Mouse (Mus musculus) c-Kit-positive CD71-positive TER-119-positive erythroid progenitor cells, embryonic 14.5 days (primary cell): ENCODE results near the gene Ppil2.
A peak's percentile ranks its signal among the peaks of the same experiment; 100 is the strongest.

ENCODE experiments used
- DNase-seq: peaks from one replicate; pipeline ENCODE4 v3.0.0-alpha.2; 2013; ENCODE audit warnings: low spot score

Ppil2 gene

GRCm38 (mm10) chr16:17096938-17097337 is 14.1 kb downstream of the Ppil2 start:
- no peak for DNase-seq

GRCm38 (mm10) chr16:17088346-17088745 is 22.7 kb downstream of the Ppil2 start:
- no peak for DNase-seq

GRCm38 (mm10) chr16:17086669-17087193 is 24.3 kb downstream of the Ppil2 start:
- no peak for DNase-seq

- no peak for DNase-seq
Measured at GRCm38 (mm10) chr16:17086241-17086640, 24.8 kb downstream of the Ppil2 start.

GRCm38 (mm10) chr16:17085636-17086035 is 25.4 kb downstream of the Ppil2 start:
- DNase-seq, result no peak

- no peak for DNase-seq
Measured at GRCm38 (mm10) chr16:17082121-17082792, 28.8 kb downstream of the Ppil2 start.

- no peak for DNase-seq
Measured at GRCm38 (mm10) chr16:17078101-17078500, 33.0 kb downstream of the Ppil2 start.

- no peak for DNase-seq
Measured at GRCm38 (mm10) chr16:17076869-17077268, 34.2 kb downstream of the Ppil2 start.

GRCm38 (mm10) chr16:17076301-17076700 is 34.8 kb downstream of the Ppil2 start:
- no peak for DNase-seq

- no peak for DNase-seq
Measured at GRCm38 (mm10) chr16:17073000-17073399, 38.1 kb downstream of the Ppil2 start.

- no peak for DNase-seq
Measured at GRCm38 (mm10) chr16:17070716-17071115, 40.3 kb downstream of the Ppil2 start.

GRCm38 (mm10) chr16:17069511-17070443 is 41.3 kb downstream of the Ppil2 start, which contains the start of gene Ypel1:
Gene Ypel1 (plus strand): TSS chr16:17069696.
- peak; percentile 31 for DNase-seq

- DNase-seq, result no peak
Measured at GRCm38 (mm10) chr16:17067552-17067951, 43.5 kb downstream of the Ppil2 start.

GRCm38 (mm10) chr16:17062338-17062737 is 48.7 kb downstream of the Ppil2 start:
- DNase-seq, result no peak

- DNase-seq, result no peak
Measured at GRCm38 (mm10) chr16:17055584-17055983, 55.5 kb downstream of the Ppil2 start.

- DNase-seq, result no peak
Measured at GRCm38 (mm10) chr16:17053903-17054302, 57.2 kb downstream of the Ppil2 start.

- no peak for DNase-seq
Measured at GRCm38 (mm10) chr16:17052087-17052486, 59.0 kb downstream of the Ppil2 start.

GRCm38 (mm10) chr16:17049886-17050285 is 61.2 kb downstream of the Ppil2 start:
- no peak for DNase-seq

GRCm38 (mm10) chr16:17045287-17045686 is 65.8 kb downstream of the Ppil2 start:
- DNase-seq, result no peak

GRCm38 (mm10) chr16:17044320-17044719 is 66.7 kb downstream of the Ppil2 start:
- DNase-seq, result no peak

- DNase-seq, result no peak
Measured at GRCm38 (mm10) chr16:17041417-17041816, 69.6 kb downstream of the Ppil2 start.

- no peak for DNase-seq
Measured at GRCm38 (mm10) chr16:17040716-17041115, 70.3 kb downstream of the Ppil2 start.
